Mouse (Mus musculus) CD4-positive, CD25-positive, alpha-beta regulatory T cell, adult 2 months (primary cell): ENCODE results near the gene Sorl1.

Experiments used
- DNase-seq: peaks from one replicate; pipeline ENCODE4 v3.0.0-alpha.2; 2012; ENCODE audit warnings: low read depth, low spot score

Gene Sorl1

DNA sequence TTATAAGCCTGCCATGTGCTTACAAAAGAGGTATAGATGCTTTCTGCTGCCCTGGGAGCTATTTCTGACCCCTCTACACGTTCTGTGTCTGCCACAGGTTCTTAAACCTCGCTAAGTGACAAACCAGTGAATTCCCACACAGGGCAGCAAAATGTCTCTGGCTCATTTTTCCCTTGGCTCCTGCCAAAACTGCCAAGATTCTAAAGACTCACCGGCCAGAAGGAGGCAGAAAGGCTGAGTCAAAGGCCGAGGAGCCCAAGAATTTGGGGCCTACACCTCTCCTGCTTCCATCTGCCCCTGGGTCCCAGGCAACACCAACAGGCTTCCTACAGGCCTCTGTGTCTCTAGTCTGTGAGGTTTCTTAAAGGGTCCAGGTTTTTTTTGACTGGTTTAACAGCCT is 198.4 kb downstream of the Sorl1 start:
- DNase-seq = no peak

DNA sequence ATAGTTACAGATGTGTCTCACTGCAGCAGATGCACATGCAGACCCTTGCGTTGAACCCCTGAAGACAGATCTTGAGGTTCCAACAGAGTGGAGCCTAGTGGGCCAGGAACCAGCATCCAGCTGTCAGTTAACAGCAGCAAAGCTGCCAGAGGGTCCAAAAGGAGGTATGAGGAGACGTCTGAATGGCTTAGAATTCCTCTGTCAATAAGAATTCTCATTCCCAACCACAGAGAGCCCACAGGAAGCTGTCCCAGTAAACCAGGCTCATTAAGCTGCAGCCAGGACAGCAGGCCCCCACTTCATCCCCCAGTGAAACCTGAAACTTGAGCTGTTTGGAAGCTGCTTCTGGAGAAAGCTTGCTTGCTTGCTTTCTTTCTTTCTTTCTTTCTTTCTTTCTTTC is 200.0 kb downstream of the Sorl1 start:
- DNase-seq = no peak

DNA sequence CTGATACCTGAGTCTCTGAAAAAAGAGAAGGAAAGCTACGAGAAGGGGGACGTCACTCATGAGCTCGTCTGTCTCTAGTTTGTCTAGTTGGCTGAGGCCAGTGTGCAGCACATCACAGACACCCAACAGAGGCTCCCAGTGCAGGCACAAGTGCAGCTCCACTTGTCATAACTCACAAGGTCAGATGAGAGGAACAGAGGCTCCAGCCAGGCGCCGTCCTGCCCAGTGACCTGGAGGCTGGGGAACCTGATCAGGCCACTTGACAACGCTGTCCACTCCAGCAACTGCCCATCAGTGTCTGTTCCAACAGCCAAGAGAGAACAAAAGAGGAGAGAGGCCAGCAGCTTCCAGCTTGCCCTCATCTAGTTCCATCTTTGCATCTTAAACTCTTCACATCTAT is 201.7 kb downstream of the Sorl1 start:
- DNase-seq = no peak

DNA sequence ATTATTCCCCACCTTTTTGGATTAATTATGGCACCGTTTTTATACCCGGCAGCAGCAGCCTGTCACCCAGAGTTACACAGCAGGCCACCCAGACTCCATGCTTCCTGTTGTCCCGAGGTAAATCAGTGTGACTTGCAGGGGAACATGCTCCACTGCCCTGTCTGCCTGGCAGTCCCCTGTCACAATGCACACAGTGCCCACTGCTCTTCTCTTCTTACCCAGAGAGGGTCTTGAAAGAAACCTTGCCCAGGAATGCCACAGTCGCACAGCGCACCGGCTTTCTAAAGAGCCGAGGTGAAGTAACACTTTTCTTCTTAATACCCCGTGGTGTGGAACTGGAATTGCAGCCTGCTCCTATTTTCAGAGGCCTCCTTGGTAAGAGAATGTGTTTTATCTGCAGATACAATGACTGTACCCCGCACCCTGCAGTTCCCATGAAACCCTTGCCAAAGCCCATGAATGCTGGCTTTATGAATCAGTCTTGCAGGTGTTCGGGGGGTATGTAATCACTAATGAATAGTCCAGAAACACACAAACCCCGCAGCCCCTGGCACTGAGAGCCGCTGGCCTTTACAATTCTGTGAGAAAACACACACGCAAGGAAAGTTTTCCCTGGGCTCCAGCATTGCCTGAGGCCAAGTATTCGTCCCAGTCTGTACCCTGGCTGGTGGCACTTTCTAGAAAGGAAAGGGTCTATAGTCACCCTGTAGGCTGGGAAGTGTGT is 205.3 kb downstream of the Sorl1 start:
- DNase-seq = no peak

DNA sequence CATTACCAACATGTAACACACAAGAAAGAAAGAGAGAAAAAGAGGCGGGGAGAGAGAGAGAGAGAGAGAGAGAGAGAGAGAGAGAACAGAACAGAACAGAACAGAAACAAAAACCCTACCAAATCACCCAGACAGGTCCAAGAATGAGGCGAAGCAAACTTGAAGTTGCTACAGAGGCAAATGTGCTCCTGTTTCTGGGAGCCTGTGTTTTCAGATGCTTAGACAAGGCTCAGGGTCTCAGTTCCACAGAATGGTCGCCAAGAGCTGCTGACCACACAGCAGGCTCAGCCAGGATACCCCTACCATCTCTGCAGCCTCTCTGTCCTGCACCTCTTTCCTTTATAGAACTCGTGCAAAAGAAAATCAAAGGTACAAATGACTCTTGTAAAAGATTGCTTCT is 205.9 kb downstream of the Sorl1 start:
- no peak for DNase-seq

DNA sequence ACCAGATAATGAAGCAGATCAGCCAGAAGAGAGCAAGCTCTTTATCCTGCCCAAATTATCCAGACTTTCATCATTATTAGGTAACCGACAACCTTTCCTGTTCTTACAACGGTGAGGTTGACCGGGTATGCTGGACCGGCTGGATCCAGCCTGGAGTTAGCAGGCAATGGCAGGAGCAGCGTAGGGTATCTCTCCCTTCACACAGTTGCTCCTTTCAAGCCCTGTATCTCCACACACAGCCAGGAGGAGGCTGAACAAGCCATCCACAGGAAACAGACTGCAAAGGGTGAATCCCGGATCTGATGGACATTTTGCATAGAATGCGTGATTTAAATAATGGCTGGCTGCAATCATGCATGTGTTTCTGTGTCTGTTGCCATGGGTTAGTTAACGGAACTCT is 208.5 kb downstream of the Sorl1 start:
- no peak for DNase-seq
